Mouse (Mus musculus): ENCODE measurements around the gene Cyren. TPM values are rescaled to one million over a fixed set of nuclear protein-coding genes. Genes with fewer than 3 reads are reported as not detected.
A peak's percentile ranks its signal among the peaks of the same experiment; 100 is the strongest.

Cyren gene
- total RNA-seq, 4 experiments from 2014 or later: 3.7 to 4.2 (median 3.8) TPM

DNA sequence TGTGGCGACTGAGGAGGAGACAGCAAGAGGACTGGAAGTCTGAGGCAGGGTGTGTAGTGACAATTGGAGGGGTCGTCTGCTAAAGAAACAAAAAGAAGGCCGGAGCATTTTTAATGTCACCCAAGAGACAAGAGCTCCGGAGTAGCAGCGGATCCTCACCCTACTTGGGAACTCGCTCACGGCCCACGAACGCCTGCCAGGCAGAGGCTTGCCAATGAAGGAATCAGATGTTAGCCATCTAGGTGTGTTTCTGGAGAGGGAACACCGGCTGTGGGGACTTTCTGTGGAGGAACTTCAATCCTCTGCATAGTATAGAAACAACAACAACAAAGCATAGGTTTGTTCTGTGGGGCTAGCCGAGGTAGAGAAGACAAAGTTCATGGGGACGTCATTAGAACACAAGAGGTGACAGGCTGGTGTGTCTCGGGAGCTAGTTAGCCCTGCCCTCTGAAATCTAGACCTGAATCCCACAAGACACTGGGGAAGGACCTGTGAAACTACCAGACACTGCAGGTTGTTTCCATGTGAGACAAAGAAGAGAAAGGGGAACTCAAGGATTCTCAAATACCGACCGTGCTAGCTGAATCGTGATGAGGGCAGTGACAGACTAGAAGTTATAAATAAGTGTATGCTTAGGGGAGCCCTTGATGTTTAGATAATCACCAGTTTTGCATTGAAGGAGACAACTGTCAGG, 10.4 kb downstream of the Cyren start:
- no peak for DNase-seq (ENCODE audit: low spot score)

DNA sequence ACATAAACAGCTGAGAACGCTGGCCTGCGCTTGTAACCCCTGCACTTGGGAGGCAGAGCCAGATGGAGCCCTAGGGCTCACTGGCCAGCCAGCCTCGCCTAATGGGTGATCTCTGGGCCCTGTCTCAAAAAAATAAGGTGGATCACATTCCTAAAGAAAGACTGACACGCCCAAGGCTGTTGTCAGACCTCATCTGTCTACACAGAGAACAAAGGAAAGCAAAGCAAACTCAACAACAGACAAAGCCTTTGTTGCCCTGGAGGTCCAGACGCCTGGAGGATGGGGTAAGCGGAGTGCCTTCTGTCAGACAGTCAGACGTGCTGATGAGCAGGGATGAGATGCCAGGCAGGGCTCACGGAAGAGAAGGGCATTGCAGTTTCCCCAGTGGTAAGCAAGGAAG, 11.1 kb downstream of the Cyren start:
- DNase-seq (ENCODE audit: low spot score): peak; percentile 36

DNA sequence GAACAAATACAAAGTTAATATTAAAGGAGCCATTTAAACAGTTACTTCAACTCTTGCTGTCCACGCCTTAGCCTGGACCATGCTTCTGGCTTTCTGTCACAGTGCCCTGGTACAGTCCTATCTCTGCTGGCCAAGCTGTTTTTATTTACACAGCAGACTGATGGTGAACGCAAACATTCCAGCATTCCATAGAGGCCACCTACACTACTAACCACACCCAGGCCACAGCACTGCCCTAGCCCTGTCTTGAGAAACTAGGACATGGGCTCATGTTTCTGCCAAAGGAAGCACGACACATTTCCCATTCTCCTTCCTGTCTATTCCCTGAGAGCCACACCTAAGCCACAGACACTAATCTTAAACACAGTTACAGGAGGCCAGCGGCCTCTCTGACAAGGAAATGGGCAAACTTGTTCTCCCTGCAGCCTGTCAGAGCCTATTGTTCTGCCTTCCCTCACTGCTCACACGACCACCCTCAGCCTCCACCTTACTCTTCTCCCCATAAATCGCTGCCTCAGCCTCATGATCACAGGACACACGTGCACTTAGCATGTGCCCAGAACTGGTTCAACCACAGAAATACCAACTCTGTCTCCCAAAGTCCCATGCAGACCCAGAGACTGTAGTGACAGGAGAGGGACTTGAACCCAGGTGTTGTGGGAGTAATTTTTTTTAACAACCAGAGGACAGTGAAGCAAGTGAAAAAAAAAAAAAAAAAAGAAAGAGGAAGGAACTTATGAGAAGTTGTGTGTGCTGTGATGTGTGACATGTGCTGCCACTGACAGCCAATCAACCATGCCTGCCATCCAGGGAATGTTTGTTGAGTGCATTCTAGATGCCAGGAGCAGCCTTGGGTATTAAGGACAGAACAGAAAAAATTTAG, 11.9 kb downstream of the Cyren start:
- peak; percentile 79 for DNase-seq (ENCODE audit: low spot score)

DNA sequence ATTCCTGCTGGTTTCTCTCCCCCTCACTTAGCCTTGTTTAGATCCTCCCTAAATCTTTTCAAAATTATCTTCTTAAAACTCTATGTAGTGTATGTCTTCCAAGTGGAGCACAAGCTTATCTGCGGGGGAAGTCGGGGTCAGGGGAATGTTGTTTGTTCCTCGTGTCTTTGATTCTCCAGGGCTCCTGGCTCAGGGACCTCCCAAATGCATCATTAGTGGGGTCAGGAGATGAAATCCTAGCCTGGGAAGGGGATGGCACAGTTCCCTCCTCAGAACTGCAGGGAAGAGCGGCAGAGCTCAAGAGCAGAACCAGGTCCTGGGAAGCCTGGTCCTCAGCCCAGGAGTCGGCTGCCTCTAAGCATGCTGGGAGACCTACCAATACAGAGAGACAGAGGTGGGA, 12.6 kb downstream of the Cyren start:
- DNase-seq (ENCODE audit: low spot score): peak; percentile 66

DNA sequence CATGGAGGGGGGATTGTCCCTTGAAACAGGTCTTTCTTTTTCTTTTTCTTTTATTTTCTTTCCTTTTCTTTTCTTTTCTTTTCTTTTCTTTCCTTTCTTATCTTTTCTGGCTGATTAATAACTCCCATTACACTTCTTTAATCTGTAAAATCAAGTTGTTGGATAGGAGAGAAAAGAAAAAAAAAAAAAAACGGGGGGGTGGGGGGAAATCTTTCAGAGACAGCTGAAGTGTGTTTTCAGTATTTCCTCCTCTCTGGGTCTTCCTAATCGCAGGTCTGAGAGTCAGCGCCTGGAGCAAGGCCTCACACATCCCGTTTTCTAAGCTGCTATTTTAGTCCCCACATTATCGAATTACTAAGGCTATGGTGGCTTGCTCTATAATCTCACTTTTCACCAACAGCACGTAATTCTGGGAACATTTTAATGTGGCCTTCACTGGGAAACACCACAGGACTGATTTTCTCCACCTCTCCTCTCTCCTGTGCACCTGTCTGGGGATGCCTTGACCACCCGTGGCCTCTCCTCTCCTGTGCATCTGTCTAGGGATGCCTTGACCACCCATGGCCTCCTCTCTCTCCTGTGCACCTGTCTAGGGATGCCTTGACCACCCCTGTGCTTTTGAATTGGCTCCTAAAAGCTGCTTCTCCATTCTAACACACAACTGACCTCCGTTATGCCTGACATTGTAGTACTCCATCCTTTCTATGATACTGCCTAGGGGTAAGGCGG, 13.9 kb downstream of the Cyren start:
- no peak for DNase-seq (ENCODE audit: low spot score)

DNA sequence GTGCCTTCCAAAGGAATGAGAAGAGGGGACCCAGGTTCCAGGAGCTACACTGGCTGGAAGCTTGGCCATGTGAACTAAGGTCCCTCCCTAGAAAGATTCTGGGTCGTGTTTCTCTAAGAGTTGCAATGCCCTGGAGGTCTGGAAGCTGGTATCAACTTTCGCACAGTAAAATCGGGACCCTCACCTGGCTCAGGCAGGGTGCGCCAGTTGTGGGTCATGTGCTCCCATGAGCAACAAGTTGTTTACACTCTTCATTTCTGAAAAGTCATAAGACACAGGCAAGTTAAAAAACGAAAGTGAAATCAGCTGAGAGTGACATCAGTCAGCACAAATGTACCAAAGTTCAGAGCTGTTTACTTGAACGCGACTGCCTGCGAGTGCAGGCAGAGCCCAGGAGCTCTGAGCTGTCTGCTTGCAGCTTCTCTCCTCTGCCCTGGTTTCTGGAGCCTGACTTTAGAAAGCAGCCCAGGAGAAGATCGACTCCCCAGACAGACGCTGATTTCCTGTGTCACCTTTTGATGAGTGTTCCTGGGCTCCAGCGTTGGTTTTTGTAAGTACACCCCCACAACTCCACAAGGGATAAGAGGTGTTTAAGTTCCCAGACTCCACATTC, 15.0 kb downstream of the Cyren start, which contains the start of gene Tmem140:
Gene Tmem140, plus strand, starts transcription at position 356 of the 613 bp plus-strand sequence.
- peak; percentile 86 for DNase-seq (ENCODE audit: low spot score)

DNA sequence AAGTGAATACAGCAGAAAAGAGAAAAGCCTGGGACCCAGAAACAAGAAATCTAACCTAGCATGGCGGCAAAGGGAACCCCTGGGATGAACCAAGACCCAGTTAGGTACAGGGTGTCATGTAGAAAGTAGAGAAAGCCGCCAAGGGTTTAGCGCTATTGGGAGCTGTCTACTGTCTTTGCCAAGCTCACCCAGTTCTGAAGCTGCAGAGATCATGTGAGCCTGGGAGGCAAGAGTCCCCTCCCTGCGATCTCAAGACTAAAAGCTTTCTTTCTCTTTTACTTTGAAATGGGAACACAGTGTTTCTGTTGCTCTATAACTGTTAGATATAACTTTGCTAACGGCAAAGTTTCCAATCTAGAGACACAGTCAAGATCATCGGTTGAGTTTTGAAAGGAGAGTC, 15.5 kb downstream of the Cyren start:
- peak; percentile 69 for DNase-seq (ENCODE audit: low spot score)

DNA sequence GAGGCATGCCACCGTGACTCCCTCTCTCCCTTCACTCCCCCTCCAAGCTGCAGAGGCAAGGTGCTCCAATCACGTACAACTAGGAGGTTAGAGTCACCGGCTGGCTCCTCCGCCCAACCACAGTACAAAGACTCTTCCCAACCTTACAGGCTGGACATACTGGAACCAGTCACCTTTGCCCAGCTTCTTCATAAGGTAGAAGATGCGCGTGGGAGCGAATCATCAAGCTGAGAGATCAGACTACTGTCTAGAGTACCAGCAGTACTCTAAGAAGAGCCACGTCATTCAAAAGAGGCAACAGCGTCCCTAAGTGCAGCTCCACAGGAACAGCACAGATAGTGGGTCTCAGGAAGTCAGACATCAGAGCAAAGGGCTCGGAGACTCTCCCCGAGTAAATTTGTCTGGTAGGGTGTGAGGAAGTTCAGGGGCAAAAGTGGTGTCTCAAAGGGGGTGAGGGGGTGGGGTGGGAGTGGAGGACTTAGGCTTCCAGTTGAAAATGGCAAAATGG, 16.3 kb downstream of the Cyren start:
- no peak for DNase-seq (ENCODE audit: low spot score)

DNA sequence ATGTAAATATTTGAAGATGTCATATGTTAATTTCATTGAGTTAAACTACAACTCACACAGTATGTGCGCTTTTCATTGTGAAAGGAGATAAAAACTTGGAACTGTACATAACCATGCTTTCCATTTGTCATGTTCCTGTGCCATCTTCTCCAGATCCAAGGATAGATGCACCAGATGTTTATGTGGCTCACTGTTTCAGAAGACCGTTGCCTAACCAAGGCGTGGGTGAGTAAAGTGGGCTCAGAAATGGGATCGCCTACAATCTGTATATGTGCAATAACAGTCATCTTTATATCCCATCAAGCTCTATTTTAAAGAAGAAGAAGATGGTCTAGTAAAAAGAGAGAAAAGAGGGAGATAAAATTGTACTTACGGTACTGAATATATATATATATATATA, 45.5 kb downstream of the Cyren start:
- DNase-seq (ENCODE audit: low spot score): no peak

DNA sequence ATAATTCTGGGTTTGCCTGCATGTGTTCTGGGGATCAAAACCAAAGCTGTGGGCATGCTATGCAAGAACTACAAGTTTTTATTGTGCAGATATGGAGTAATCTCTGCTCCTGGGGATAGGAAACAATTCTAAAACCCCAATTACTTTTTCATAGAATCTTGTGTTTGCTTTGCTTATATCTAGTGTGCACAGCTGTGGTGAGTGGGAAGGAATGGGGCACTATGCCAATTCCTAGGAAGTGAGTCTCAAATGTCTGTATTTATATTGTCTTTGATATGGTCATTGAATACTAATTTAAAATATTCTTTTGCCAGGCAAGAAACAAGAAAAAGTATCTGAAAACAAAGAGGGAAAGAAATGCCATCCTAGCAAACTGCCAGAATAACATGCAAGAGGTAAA, 53.5 kb downstream of the Cyren start:
- DNase-seq (ENCODE audit: low spot score): no peak

Other genes with a start within 250 kb of the Cyren start
- gene Agbl3, start 97.6 kb downstream of the Cyren start, total RNA-seq (2022): 1 to 10 TPM; 3.6 to 4.8 (median 3.8) TPM
- gene Tmem140, start 14.9 kb downstream of the Cyren start, total RNA-seq (2022): 10 to 100 TPM; 17.8 to 27.1 (median 24.5) TPM
- gene Wdr91, start 32.8 kb upstream of the Cyren start, total RNA-seq (2022): 10 to 100 TPM; 11.6 to 15.9 (median 13.3) TPM
- gene Stra8, start 42.1 kb upstream of the Cyren start, total RNA-seq (2022): not detected
- gene Slc23a4, start 110.3 kb upstream of the Cyren start, total RNA-seq (2022): under 1 TPM in 2 of 4 experiments, not detected in 2; 0.31 to 0.32 TPM

Data from heart, adult 8-10 months (tissue).